Mouse (Mus musculus) kidney, postnatal 10 days (tissue): ENCODE measurements around the gene Mrps35.

ENCODE experiments used
- DNase-seq: peaks from one replicate; pipeline ENCODE4 v3.0.0; 2021; ENCODE audit warnings: mixed read lengths

The Mrps35 gene

GRCm38 (mm10) chr6:147030096-147030885 is 12.3 kb upstream of the Mrps35 start:
- DNase-seq = no peak

- no peak for DNase-seq
Measured at GRCm38 (mm10) chr6:147032303-147032925, 10.2 kb upstream of the Mrps35 start, which contains the start of gene Rep15. Rep15 (plus strand) TSS chr6:147032584.

DNA sequence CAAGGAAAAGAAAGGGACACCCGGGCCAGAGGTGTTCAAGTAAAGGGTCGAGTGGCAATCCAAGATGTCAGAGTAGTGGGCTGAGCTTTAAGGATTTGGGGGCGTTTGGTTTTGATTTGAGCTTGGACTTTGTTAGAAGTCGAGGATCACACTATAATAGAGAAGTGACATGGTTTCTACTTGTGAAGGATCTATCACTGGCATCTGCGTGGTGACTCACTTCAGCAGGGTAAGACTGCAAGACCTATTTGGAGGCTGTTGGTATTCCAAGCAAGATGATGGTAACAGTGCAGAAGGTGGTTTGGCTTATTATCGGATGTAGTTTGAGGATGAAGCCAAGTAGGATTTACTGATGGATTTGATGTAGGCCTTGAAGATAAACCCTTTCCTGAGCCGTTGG is 1.1 kb downstream of the Mrps35 start:
- no peak for DNase-seq

- no peak for DNase-seq
Measured at GRCm38 (mm10) chr6:147049239-147049805, 6.8 kb downstream of the Mrps35 start.

DNA sequence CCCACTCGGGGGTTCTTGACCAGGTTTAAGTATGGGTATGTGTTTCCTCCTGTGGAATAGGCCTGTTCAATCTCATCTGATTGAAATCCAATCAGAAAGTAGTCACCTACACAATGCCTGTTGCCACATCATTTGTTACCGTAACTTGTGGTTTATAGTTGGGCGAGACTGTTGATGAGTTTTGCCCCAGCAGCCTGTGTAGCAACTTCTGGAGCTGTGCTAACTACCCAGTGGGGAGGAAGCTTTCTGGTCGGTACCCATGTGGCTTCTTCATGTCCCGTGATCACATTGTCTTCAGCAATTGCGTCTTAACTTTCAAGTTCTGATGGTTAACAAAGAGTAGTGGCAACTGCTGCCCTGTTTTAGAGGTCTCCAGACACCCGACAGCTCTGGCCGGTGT is 9.1 kb downstream of the Mrps35 start:
- no peak for DNase-seq

- no peak for DNase-seq
Measured at GRCm38 (mm10) chr6:147052440-147052839, 9.9 kb downstream of the Mrps35 start.

DNA sequence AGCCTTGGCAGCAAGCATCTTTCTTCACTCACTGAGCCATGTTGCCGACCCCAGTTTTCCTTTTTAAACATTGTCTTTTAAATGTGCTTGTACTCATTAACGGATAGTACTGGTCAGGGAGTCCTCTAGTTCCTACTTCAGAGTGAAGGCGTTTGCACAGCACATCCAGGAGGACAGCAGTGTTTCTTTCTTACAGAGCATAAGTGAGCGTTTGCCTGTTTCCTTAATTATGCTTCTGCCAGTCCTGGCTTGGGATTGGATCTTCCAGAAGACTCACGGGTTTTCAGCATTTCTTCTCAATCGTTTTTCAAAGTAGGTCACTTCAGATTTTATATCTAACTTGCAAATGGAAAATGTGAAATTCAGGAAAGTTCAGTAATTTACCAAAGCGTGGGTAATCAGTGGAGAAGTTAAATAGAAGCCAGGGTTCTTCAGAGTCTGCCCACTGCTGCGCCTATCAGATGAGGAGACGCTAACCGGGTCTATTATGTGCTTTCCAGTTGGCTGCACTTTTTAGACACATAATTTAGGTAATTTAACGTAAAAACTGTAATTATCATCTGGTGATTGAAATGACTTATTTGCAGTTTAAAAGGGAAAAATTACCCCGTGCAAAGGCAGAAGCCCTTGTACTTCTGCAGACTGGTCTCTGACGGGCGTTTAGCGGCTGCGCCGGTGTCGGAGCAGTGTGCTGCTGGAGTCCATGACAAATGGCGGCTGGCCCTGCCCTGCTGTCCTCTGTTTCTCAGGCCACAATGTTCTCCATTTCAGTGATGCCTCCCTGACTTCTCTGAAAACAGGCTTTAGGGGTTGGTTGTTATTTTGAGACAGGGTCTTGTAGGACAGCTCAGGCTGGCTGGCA is 11.5 kb downstream of the Mrps35 start:
- DNase-seq = no peak

- DNase-seq = no peak
Measured at GRCm38 (mm10) chr6:147055374-147055977, 12.9 kb downstream of the Mrps35 start.

DNA sequence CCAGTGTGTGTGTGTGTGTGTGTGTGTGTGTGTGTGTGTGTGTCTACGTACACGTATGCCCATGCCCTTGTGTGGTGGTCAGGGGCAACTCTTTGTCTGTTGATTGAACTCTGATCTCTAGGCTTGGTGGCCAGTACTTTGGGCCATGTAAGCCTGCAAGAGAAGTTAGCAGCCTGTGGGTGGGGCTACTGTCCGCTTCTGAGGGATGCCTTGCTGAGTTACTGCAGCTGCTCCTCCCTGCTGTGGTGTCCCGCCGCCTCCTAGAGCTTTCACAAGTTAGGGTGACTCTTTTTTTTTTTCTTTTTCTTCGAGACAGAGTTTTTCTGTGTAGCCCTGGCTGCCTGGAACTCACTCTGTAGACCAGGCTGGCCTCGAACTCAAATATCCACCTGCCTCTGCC is 16.8 kb downstream of the Mrps35 start:
- DNase-seq = peak; percentile 65

DNA sequence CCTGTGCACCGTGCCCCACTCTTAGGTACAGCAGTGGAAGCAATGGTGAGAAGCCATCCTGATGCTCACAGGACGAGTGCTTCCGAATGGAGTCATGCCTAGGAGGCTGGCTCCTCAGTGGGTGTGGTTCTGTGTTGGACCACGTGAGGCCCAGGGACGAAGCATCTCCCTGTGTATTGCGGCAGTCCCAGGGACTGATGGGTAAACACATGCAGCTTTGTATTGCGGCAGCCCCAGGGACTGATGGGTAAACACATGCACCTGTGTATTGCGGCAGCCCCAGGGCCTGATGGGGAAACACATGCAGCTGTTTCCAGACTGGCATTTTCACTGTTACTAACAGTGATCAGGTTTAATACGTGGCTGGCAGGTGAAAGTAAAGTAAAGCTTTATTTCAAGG is 19.1 kb downstream of the Mrps35 start:
- DNase-seq = no peak

DNA sequence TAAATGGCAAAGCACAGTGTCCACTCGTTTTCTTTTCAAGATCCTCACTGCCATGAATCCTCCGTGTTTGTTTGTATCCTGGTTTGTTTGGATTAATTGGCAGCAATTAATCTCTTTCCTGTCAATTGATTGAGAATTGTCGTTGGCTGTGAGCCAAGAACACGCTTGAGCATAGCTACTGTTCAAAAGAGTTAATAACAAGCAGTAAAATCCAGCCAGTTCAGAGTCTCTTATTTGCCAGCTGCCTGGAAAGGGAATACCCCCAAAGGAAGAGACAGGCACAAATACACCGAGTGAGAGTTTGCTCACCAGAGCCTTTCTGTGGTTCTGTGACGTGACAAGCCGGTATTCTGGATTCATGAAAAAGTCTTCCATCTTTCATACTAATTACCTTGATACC is 19.5 kb downstream of the Mrps35 start:
- DNase-seq = no peak

DNA sequence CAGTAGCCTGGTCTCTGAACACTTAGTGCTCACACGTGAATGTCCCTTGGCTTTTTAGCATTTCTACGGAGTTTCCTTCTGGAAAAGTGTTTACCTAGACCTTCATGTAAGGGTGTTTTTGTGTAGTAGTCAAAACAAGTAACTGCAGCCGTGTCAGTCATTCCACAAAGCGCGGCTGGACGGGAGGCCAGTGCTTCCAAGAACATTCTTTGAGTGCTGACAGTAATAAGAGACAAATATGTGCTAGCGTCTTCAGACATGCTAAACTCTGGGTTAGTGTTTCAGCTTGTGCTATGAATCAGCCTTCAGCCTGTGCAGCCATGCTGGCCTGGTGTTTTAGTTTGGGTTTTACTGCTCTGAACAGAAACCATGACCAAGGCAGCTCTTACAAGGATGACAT is 20.1 kb downstream of the Mrps35 start:
- no peak for DNase-seq

DNA sequence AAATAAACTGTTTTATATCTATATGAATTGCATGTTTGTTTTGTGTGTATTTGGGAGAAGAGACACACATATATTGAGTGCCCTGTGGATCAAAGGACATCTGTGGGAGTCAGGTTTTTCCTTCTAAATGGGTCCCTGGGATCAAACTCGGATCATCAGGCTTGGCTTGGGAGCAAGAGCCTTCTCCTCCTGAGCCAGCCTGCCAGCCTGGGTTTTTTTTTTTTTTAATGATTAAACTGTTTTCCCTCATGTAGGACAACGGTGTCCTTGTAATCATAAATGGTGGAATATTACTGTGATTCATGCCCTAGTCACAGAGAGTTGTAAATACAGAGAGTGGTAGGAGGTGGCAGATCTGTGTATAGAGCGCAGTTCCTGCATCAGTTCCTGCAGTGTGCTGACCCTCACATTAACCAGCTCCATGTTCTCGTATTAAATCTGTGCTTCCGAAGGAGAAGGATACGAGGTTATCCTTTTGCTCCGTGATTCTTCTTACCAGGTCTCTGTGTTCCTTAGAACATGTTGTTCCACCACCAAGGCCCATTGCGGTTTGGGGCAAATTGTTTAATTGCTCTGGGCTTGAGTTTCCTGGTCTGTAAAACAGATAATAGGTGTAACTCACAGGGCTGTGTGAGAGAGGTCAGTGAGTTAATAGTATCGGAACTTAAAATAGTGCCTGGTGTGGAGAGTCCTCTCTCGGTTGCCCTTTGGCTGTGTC is 21.8 kb downstream of the Mrps35 start:
- no peak for DNase-seq

DNA sequence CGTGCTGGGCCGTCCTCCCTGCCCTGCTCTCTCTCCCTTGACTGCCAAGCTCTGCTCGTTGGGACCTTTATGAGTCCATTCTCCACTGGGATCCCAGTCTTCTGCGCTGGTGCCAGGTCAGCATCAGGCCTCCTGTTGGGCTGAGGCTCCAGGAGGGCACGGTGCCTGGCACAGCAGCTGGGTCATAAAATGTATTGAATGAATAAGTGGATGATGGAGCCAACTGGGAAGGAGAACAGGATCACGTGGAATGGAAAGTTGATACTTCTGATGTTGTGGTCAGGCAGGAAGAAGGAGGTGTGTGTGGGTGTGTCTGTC is 22.3 kb downstream of the Mrps35 start:
- DNase-seq = peak; percentile 22

DNA sequence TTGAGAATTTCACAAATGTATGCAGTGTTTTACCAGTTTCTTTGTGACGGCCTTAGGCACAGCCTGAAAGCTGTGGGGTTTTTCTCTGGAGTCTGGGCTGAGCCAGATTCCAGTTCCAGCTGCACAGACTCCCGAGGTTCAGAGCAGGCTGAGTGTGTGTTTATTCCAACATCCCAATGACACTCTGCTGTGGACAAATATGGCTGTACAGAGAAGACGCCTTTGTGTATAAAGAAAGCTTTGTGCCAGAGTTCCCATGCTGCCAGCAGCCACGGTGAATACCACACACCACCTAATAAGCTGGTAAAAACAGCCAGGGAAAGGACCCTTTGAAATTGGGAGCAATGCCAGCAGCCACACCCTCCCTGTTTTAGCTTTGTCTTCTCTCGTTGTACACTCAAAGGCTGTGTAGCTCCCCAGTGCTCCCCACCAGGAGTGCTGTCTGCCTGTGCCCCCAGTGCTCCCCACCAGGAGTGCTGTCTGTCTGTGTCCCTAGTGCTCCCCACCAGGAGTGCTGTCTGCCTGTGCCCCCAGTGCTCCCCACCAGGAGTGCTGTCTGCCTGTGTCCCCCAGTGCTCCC is 33.3 kb downstream of the Mrps35 start:
- DNase-seq = no peak

DNA sequence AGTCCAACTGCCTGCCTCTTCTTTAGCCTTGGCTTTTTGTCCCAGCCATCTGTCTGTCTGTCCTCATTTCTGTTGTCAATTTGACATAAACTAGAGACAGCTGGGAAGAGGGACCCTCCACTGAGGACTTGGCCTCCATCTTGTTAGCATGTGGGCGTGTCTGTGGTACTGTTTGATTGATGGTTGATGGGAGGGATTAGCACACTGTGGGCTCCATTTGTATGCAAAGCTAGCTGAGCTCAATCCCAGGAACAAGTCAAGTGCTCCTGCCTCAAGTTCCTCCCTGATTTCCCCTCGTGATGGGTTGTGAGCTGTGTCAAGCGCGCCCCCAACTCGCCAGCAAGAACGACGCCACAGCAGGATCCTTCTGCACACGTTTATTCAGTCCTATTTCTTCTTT is 34.3 kb downstream of the Mrps35 start:
- DNase-seq = no peak

- no peak for DNase-seq
Measured at GRCm38 (mm10) chr6:147079919-147080318, 37.4 kb downstream of the Mrps35 start.

- DNase-seq = no peak
Measured at GRCm38 (mm10) chr6:147085398-147086040, 43.0 kb downstream of the Mrps35 start.

DNA sequence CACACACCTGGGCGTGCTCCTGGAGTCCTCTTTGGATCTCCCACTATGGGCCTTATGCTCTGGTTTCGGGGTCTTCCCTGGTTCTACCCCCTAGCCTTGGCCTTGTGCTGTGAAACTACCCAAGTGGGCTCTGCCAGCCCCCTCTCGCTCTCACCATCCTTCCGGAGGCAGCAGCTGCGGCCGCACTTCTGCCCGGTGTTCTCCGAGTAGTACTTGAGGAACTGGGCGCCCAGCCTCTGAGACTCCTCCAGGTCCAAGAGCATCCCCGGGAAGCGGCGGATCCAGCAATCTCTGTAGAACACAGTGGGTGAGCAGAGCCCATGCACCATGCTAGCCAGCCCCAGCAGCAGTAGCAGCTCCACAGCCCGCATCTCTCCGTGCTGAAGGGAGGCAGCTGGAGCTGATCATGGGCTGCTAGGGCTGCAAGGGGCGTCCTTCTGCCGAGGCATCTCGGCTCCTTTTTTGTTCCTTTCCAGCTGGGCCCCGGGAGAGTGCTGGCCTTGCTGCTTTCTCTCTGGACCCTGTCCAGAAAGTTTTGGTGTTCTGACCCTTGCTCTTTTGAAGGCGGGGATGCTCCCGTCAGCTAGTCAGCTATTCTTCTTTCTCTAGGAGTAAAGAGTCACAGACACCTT is 44.1 kb downstream of the Mrps35 start, which contains the start of gene Mansc4:
Mansc4 (minus strand) TSS at position 439 of the 632 bp plus-strand sequence.
- DNase-seq = peak; percentile 83

- DNase-seq = peak; percentile 43
Measured at GRCm38 (mm10) chr6:147087736-147088135, 45.2 kb downstream of the Mrps35 start.

DNA sequence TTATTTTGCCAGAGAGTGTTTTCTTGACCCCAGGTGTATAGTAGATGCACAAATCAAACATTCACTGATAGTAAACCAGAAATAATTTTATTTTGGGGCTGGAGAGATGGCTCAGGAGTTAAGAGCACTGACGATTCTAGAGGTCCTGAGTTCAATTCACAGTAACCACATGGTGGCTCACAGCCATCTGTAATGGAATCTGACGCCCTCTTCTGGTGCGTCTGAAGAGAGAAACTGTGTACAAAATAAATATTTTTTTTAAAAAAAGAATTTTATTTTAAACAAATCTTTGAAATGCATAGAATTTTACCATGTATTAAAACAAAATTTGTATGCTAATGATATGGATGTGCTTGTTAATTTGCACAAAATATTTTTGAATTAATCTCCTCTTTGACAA is 46.0 kb downstream of the Mrps35 start:
- no peak for DNase-seq
